Mouse (Mus musculus) stomach, postnatal 0 days (tissue): ENCODE results near the gene Eif2a.

Experiments used
- CTCF ChIP-seq: IDR thresholded peaks from 2 replicates; pipeline ENCODE4 v1.5.1; 2016; ENCODE audit warnings: antibody characterized with exemption, low read depth, mild to moderate bottlenecking, moderate library complexity
- EP300 ChIP-seq: optimal IDR thresholded peaks from 2 replicates; pipeline ENCODE3; 2016; ENCODE audit warnings: antibody characterized with exemption

DNA sequence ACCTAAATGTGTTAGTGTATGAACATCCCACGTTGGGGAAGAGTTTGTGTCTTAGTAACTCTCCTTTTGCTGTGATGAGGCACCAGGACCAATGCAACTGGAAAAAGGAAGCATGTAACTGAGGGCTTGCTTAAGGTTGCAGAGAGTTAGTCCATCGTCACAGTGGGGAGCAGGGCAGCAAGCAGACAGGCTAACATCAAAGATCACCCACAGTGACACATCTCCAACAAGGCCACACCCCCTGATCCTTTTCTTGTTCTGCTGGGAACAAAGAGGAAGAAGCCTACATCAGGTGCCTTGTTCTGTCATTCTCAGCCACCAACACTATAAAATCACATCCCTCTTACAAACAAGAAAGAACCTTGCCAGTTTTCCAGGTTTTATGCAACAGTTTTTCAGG is 34.3 kb downstream of the Eif2a start:
- TF ChIP-seq CTCF (no peak), EP300 (no peak)
